Mouse (Mus musculus): ENCODE data around the gene Cdyl2.

Gene Cdyl2

DNA sequence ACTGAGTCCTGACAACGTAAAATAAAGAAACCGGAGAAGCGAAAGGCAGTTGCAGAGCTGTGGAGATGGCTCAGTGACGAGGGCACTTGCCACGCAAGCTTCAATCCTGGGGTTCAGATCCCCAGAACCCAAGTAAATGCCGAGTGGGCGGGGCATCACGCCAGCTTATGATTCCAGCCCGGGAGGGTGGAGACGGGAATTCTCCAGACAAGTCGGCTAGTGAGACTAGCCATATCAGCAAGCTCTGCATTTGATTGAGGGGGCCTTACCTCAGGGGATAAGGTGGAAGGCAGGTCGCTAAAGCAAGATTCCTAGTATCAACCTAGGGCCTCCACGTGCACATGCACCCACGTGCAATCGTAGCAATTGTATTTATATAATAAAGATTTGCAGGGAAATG, 39.9 kb downstream of the Cdyl2 start:
- TF ChIP-seq GATA4 (IDR thresholded peaks at IDR 0.05; ENCODE audit: insufficient replicate concordance, low read length): no peak

DNA sequence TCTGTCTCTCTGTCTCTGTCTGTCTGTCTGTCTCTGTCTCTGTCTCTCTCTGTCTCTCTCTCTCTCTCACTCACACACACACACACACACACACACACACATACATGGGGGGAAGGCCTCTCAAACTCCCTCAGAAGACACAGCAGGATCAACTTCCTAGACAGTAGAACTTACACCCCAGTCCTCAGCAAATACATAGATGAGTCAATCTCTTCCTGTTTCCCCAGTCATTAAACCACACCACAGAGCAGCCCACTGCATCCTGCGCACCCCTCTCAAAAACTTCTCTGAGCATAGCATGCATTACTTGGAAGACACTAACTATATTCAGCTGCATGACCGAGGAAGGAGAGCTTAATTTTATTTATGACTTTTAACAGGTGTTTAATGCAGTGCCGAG, 43.0 kb downstream of the Cdyl2 start:
- no peak for TF ChIP-seq GATA4 (IDR thresholded peaks at IDR 0.05; ENCODE audit: insufficient replicate concordance, low read length)

DNA sequence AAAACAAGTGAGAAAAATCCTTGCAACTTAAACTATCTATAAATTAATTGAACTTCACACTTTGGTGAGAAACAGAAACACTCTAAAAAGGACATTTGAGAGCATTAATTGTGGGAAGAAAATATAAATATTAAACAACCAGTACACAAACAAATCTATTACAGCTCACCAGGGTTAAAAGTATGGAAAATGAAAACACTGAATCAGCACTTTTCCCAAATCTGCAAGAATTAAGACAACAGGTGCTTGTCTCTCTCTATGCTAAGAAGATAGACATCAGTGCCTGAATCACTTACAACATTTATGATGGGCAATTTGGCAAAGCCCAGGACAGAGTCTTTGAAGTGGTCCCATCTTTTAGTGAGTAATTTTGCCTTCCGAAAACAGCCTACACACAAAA, 56.6 kb downstream of the Cdyl2 start:
- no peak for TF ChIP-seq GATA4 (IDR thresholded peaks at IDR 0.05; ENCODE audit: insufficient replicate concordance, low read length)

DNA sequence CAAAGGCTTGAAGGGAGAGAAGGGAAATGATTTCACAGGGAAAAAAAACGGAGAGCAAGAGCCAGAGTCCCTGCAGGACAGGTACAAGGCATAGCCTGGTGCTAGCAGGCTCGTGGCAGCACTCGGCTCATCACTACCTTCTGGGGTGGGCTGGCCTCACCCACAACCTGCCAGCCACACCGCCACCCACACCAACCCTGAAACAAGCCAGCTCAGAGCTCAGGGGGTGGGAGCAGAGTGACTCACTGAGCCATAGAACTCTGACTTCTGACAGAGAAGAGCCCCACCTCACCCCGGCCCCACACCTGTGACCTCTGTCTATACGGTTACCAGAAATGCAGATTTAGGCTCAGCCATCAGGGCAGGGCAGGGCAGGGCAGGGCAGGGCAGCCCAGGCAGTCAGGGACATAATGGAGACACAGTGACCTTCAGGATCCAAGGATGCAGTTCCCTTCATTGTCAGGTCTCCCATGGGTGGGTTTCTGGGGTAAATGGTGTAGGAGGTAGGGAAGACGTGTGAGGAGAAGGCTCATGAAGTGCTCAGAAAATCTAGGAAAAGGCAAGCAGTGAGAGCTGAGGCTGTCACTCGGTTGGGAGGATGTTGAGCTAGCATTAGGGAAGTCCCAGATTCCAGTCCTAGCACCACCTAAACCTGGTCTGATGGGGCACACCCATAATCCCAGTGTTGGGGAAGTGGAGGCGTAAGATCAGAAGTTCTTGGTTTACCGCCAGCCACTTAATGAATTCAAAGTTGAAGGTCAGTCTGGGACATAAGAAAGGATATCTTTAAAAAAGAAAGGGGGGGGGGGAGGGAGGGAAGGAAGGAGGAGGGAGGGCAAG, 58.6 kb downstream of the Cdyl2 start:
- no peak for TF ChIP-seq GATA4 (IDR thresholded peaks at IDR 0.05; ENCODE audit: insufficient replicate concordance, low read length)

DNA sequence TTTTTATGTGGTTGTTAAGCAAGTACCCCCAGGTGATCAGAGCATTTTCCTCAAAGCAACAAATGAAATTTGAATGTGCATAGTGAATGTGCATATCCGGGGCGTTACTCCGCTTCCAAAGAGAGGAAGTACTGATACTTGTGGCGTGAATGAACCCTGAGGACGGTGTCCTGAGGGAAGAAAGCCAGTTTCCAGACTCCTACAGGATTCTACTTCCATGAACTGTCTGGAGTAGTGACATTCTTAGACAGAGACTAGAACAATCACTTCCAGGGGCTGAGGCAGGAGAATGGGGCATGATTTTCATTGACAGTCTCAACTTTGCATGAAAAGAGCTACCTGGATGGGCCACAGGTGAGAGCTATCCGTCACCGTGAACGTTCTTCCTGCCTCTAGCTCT, 59.3 kb downstream of the Cdyl2 start:
- no peak for TF ChIP-seq GATA4 (IDR thresholded peaks at IDR 0.05; ENCODE audit: insufficient replicate concordance, low read length)

DNA sequence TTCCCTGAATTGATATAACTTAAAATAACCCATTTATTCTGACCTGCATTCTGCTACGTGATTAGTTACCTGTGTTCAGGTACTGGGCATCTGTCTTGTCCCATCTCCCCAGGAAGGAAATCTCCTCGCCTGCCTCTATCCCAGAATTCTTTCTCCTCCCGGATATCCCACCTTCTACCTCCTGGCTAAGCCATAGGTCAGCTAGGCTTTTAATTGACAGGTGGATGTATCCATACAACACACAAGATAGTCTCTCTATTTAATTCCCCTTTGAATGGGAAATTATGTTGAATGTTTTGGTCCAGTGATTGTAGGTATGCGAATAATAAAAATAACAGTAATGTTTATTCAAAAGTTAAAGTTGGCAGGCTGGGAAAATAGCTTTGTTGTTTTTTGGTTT, 59.7 kb downstream of the Cdyl2 start:
- TF ChIP-seq GATA4 (IDR thresholded peaks at IDR 0.05; ENCODE audit: insufficient replicate concordance, low read length): no peak

DNA sequence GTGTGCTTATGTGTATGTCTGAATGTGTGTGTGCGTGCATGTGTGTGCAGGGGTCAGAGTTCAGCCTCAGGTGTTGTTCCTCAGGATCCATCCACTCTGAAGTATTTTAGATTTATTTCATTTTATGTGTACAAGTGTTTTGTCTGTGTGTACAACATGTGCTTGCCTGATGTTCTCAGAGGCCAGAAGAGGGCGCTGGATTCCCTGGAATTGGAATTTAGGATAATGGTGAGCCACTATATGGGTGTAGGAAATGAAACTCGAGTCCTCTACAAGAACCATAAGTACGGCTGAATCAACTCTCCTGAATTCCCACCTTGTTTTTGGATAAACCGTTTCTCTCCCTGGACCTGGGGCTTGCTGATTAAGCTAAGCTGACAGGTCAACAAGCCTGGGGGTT, 61.2 kb downstream of the Cdyl2 start:
- TF ChIP-seq GATA4 (IDR thresholded peaks at IDR 0.05; ENCODE audit: insufficient replicate concordance, low read length): no peak

DNA sequence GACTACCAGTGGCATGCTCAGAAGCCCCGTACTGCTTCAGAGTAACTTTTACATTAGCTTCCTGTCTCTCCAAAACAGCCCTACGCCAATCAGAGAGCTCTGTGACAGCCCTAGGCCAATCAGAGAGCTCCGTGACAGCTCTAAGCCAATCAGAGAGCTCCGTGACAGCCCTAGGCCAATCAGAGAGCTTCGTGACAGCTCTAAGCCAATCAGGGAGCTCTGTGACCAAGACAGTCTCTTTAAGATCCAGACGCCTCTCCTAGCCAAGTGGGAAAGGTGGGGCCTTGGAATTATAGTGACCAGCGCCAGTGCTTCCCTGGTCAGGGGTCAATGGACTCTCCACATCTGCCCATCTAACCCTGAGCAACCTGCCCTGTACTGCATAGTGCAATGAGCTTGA, 62.2 kb downstream of the Cdyl2 start:
- TF ChIP-seq GATA4 (IDR thresholded peaks at IDR 0.05; ENCODE audit: insufficient replicate concordance, low read length): no peak

DNA sequence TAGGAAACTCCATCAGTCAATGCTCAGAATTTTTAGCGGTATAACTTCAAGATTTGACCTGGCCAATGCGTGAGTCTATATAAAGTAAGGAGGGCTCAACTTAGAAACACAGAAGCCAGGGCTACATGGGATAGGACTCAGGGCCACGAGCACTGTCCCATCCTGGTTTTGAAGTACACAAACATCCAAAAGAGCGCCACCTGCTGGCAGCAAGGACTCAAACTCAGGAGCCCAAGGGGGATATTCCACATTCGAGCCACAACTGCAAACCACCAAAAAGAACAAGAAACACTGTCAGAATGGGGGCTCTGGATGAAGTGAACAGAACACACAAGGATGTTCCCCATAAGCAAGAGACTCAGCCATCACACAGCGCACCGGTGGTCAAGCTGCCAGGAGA, 63.8 kb downstream of the Cdyl2 start:
- no peak for TF ChIP-seq GATA4 (IDR thresholded peaks at IDR 0.05; ENCODE audit: insufficient replicate concordance, low read length)

DNA sequence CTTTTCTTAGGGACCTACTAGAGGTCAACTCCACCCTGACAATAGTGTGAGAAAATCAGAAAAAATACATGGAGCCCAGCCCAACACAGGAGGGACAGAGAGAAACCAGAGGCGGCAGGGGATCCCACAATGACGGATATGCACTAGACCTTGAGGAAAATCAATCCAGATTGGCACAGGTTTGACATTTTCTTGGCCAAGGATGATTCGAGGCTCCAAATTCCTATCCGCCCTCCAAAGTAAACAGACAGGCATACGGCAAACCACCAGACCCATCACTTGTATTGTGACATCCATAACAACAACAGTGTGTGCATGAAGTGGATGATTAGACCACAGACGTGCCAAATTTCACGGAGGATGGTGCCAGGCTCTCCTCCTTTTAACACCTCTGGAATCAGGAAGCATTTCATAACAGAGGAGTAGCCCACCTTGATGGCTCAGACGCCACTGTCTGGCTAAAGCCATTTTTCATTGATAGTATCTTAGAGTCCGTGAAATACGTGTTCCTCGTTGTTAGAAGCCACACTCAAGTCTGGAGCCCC, 65.9 kb downstream of the Cdyl2 start:
- TF ChIP-seq GATA4 (IDR thresholded peaks at IDR 0.05; ENCODE audit: insufficient replicate concordance, low read length): no peak

DNA sequence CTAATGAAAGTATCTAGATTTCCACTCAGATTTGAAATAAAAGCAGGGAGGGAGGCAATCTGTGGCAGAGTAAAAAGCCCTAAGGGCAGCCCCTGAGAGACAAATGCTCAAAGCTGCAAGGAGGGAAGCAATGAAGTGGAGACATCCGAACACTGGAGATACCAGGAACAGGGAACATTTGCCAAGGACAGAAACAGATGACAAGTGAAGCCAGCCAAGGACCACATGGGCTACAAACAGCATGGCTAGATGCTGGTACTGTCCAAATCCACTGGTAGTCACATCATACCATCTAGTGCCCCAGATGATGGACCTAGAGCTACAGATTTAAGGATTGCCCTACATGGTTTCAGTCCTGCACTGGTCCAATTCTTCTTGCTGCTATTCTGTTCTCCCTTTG, 71.3 kb downstream of the Cdyl2 start:
- TF ChIP-seq GATA4 (IDR thresholded peaks at IDR 0.05; ENCODE audit: insufficient replicate concordance, low read length): no peak

DNA sequence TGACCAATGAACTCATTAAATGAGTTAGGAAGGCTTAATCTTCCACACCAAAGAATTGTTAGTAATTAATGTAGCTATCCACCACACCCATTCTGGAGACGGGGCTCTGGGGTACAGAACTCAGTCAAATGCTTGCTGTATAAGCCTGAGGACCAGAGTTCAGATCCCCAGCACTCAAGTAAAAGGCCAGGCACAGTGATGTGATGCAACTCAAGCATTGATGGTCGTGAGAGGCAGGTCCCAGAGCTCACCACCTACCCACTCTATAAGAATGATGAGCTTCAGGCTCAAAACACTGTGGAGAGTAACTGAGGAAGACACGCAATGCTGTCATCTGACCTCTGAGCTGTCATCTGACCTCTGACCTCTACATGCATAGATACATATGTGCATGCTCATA, 76.0 kb downstream of the Cdyl2 start:
- TF ChIP-seq GATA4 (IDR thresholded peaks at IDR 0.05; ENCODE audit: insufficient replicate concordance, low read length): no peak

DNA sequence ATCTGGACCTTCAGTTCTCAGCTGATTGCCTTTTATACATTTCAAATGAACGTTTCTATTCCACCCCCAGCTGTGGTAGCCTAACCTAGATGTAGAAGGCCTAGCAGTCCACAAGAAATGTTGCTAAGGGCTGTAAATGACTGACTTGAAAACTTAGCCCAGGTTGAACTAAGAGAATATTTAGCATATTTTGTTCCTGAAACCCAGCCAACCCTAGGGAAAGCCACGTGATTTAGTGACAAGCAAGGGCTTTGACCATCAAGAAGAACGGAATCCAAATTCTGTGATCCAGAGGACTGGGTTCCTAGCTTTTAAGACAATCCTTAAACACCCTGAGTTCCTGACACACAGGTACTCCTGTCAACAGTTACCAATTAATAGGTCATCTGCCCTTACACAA, 77.9 kb downstream of the Cdyl2 start:
- TF ChIP-seq GATA4 (IDR thresholded peaks at IDR 0.05; ENCODE audit: insufficient replicate concordance, low read length): no peak

DNA sequence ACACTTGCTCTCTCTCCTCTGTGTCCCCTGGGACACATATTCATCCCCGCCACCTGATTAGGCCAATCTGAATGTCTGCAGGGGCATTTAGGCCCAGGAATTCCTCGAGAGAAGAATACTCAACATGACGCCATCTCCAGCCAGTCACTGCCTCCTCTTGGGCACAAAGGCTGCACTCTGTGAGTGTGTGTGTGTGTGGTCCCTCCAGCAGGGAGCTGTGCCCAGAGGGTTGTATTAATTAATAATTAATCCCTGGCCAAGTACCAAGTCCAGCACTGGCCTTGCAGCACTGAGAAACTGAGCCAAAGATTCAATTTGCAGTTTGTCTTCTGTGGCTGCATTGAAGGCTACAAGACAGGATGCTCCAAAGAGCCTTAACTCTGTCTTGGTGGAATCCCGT, 79.8 kb downstream of the Cdyl2 start:
- TF ChIP-seq GATA4 (IDR thresholded peaks at IDR 0.05; ENCODE audit: insufficient replicate concordance, low read length): no peak

DNA sequence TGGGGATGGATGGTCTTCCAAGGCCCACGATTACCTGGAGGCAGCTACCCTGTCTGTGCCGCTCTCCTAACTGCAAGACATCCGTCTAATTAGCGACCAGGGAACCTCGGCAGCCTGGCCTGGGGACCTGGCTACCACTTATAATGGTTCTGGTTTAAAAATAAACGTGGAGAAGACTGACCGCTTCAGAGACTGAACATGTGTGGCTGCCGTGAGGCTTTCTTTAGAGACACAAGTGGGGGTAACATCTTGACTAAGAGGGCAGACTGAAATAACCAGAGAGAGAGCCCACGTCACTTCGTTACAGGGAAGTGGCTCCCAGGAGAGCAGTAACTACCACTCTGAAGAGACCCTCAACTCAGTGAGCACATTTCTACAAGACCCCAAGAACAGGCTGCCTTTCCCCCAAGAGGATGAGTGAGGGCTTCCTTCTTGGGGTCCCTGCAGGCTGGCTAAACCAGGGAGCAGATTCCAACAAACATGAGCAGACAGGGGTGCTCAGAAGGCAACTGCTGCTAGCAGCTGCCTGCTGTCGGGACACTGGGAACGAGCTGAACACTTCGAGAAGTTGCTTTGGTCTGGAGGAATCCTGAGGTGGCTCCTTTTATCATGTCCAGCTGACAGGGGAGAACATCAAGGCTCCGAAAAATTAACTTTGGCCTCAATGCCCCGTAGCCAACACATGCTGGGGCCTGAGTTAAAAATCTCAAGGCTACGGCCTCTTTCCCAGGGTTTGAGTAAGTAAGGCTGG, 82.6 kb downstream of the Cdyl2 start:
- no peak for TF ChIP-seq GATA4 (IDR thresholded peaks at IDR 0.05; ENCODE audit: insufficient replicate concordance, low read length)

DNA sequence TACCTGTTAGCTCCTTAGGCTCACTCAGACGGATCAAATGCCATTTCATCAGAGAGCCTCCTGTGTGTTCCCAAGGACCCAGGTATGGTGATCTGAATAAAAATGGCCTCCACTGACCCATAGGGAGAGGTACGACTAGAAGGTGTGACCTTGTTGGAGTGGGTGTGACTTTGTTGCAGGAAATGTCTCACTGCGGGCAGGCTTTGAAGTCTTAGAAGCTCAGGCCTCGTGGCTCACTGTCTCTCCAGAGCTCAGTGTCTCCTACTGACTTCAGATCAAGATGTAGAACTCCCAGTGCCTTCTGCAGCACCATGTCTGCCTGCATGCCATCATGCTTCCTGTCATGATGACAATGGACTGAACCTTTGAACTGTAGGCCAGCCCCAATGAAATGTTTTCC, 87.4 kb downstream of the Cdyl2 start:
- TF ChIP-seq GATA4 (IDR thresholded peaks at IDR 0.05; ENCODE audit: insufficient replicate concordance, low read length): no peak

Data from liver, adult (tissue).